Mouse (Mus musculus): ENCODE measurements around the gene Cfap74.
A peak's percentile ranks its signal among the peaks of the same experiment; 100 is the strongest.

The Cfap74 gene

GRCm38 (mm10) chr4:155490456-155490855, 81.5 kb downstream of the Cfap74 start:
- Histone ChIP-seq H3K9me3 (ENCODE audit: low read length) (no peaks in the 10 kb centered on the region), H3K4me1 (replicated peaks; ENCODE audit: low read depth, low read length) (peaks cover 61% of the 10 kb centered on the region), H3K4me3 (replicated peaks; ENCODE audit: low read length) (peak overlapping the region; percentile 94), H3K36me3 (ENCODE audit: insufficient read depth, low read length) (no peaks in the 10 kb centered on the region), H3K27me3 (ENCODE audit: insufficient read depth, low read length) (no peaks in the 10 kb centered on the region)
- TF ChIP-seq POU5F1 (IDR thresholded peaks at IDR 0.05; ENCODE audit: borderline replicate concordance, low read length) (no peak), NANOG (IDR thresholded peaks at IDR 0.05; ENCODE audit: borderline replicate concordance, low read length) (no peak), CTCF (conservative IDR thresholded peaks at IDR 0.05; ENCODE audit: low read length) (no peak)

DNA sequence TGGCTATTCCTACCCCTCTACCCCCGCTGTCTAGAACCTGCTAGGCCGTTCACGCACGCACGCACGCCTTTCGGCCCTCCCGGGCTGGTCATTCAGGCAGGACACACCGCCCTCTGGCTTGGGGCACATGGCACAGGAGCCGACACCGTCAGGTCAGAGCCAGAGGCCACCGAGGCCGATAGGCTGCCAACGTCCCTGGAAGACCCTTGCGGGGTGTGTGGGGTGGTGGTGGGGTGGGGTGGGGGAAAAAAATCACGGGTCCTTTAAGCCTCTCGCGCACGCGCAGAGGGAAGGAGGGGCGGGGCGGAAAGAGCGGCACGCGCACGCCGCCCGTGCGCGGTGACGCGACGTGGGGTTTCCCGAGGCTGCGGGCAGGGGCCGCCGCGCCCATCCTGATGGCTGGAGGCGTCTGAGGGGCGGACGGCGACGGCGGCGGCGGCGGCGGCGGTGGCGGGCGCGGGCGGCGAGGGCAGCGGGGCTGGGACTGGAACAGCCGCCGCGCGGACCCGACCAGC, 82.1 kb downstream of the Cfap74 start, which contains the start of gene Gnb1:
TSS of gene Gnb1 (plus strand) at position 372 of the 515 bp plus-strand sequence.
- no peaks in the 10 kb centered on the region for H3K36me3 ChIP-seq (ENCODE audit: insufficient read depth, low read length)
- H3K4me1 ChIP-seq (replicated peaks; ENCODE audit: low read depth, low read length): peaks cover 67% of the 10 kb centered on the region
- TF ChIP-seq CTCF (conservative IDR thresholded peaks at IDR 0.05; ENCODE audit: low read length) (no peak), POU5F1 (IDR thresholded peaks at IDR 0.05; ENCODE audit: borderline replicate concordance, low read length) (no peak), NANOG (IDR thresholded peaks at IDR 0.05; ENCODE audit: borderline replicate concordance, low read length) (no peak)
- H3K27me3 ChIP-seq (ENCODE audit: insufficient read depth, low read length): no peaks in the 10 kb centered on the region
- H3K9me3 ChIP-seq (ENCODE audit: low read length): no peaks in the 10 kb centered on the region
- peak within 1 kb of the TSS; percentile 94 for H3K4me3 ChIP-seq (replicated peaks; ENCODE audit: low read length)

DNA sequence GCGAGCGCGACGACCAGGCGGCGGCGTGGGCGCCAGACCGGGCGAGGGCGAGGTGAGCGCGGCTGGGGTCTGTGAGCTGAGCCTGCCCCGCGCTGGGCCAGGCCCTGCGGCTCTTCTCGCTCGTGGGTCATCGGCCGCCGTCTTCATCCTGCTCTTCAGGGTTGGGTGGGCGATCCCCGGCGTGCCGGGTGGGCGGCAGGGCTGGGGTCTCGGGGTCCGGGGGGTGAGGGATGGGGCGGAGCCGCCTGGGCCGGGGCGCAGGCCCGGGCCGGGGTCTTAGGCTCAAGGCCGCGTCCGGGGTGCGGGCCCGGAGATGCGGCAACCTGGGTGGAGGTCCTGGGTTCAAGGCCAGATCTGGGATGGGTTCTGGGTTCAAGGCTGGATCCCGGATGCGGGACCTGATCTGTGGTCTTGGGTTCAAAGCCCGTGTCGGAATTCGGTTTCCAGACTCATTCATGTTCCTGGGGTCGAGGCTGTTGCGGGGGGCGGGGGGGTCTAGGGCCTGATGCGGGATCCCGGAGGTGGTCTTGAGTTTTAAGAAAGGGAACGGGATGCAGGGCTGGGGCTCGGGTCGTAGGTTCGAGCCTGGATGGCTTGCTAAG, 82.6 kb downstream of the Cfap74 start:
- TF ChIP-seq NANOG (IDR thresholded peaks at IDR 0.05; ENCODE audit: borderline replicate concordance, low read length): no peak
- no peak for TF ChIP-seq POU5F1 (IDR thresholded peaks at IDR 0.05; ENCODE audit: borderline replicate concordance, low read length)
- TF ChIP-seq CTCF (conservative IDR thresholded peaks at IDR 0.05; ENCODE audit: low read length): no peak

GRCm38 (mm10) chr4:155492131-155492633, 83.2 kb downstream of the Cfap74 start:
- no peaks in the 10 kb centered on the region for H3K36me3 ChIP-seq (ENCODE audit: insufficient read depth, low read length)
- TF ChIP-seq NANOG (IDR thresholded peaks at IDR 0.05; ENCODE audit: borderline replicate concordance, low read length): no peak
- no peak for TF ChIP-seq CTCF (conservative IDR thresholded peaks at IDR 0.05; ENCODE audit: low read length)
- TF ChIP-seq POU5F1 (IDR thresholded peaks at IDR 0.05; ENCODE audit: borderline replicate concordance, low read length): no peak
- no peaks in the 10 kb centered on the region for H3K9me3 ChIP-seq (ENCODE audit: low read length)
- peaks cover 75% of the 10 kb centered on the region for H3K4me1 ChIP-seq (replicated peaks; ENCODE audit: low read depth, low read length)
- no peaks in the 10 kb centered on the region for H3K27me3 ChIP-seq (ENCODE audit: insufficient read depth, low read length)
- H3K4me3 ChIP-seq (replicated peaks; ENCODE audit: low read length): peak overlapping the region; percentile 94

More for the DNA sequence above, 82.6 kb downstream of the Cfap74 start:
- Histone ChIP-seq H3K36me3 (ENCODE audit: insufficient read depth, low read length) (no peaks in the 10 kb centered on the region), H3K4me3 (replicated peaks; ENCODE audit: low read length) (peak overlapping the region; percentile 94), H3K27me3 (ENCODE audit: insufficient read depth, low read length) (no peaks in the 10 kb centered on the region), H3K9me3 (ENCODE audit: low read length) (no peaks in the 10 kb centered on the region), H3K4me1 (replicated peaks; ENCODE audit: low read depth, low read length) (peaks cover 72% of the 10 kb centered on the region)

DNA sequence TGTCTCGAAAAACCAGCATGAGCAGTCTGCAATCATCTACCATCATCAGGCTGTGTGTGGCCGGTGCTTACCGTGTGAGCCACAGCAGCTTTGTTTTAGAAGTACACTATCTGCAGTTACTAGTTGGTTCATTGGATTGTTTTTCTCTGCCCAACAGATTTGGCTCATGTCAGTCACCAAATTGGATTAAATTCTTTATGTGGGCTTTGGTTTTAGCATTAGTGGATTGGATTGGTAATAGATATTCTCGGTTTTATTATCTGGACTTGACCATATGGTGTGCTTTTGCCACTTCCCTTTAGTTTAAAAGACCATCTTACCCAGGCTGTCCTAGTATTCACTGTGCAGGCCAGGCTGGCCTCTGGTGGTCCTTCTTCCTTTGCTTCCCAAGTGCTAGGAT, 85.9 kb downstream of the Cfap74 start:
- H3K4me3 ChIP-seq (replicated peaks; ENCODE audit: low read length): peak overlapping the region; percentile 52; the same call in 1 of the 2 replicates
- peaks cover 66% of the 10 kb centered on the region for H3K4me1 ChIP-seq (replicated peaks; ENCODE audit: low read depth, low read length)
- TF ChIP-seq NANOG (IDR thresholded peaks at IDR 0.05; ENCODE audit: borderline replicate concordance, low read length): no peak
- TF ChIP-seq POU5F1 (IDR thresholded peaks at IDR 0.05; ENCODE audit: borderline replicate concordance, low read length): no peak
- no peak for TF ChIP-seq CTCF (conservative IDR thresholded peaks at IDR 0.05; ENCODE audit: low read length)
- H3K9me3 ChIP-seq (ENCODE audit: low read length): no peaks in the 10 kb centered on the region
- no peaks in the 10 kb centered on the region for H3K27me3 ChIP-seq (ENCODE audit: insufficient read depth, low read length)
- H3K36me3 ChIP-seq (ENCODE audit: insufficient read depth, low read length): no peaks in the 10 kb centered on the region

DNA sequence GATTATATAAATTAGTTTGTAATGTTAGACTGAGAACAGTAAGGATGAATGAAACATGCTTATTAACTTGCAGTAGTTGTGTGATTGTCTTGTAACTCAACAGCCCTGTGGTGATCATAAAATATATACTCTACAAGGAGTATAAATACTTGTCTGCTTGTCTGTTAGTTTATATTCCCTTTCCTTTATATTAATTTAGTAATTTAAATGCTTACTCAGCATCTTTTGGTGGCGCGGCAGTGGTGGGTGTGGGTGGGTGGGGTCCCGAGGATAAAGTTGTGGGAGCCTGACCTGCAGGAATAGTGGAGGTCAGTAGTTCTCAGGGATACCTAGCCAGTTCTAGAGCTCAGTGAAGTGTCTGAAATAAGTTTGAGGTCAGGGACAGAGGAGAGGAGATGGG, 89.0 kb downstream of the Cfap74 start:
- no peak for TF ChIP-seq CTCF (conservative IDR thresholded peaks at IDR 0.05; ENCODE audit: low read length)
- no peak for TF ChIP-seq POU5F1 (IDR thresholded peaks at IDR 0.05; ENCODE audit: borderline replicate concordance, low read length)
- TF ChIP-seq NANOG (IDR thresholded peaks at IDR 0.05; ENCODE audit: borderline replicate concordance, low read length): no peak
- Histone ChIP-seq H3K27me3 (ENCODE audit: insufficient read depth, low read length) (no peaks in the 10 kb centered on the region), H3K4me1 (replicated peaks; ENCODE audit: low read depth, low read length) (peaks cover 69% of the 10 kb centered on the region), H3K36me3 (ENCODE audit: insufficient read depth, low read length) (0 out of 2 replicates have a peak, but pooled peaks cover 3% of the 10 kb centered on the region), H3K9me3 (ENCODE audit: low read length) (no peaks in the 10 kb centered on the region), H3K4me3 (replicated peaks; ENCODE audit: low read length) (no peak overlapping the region)

GRCm38 (mm10) chr4:155501126-155501525, 92.1 kb downstream of the Cfap74 start:
- Histone ChIP-seq H3K4me3 (replicated peaks; ENCODE audit: low read length) (no peak overlapping the region), H3K9me3 (ENCODE audit: low read length) (no peaks in the 10 kb centered on the region), H3K4me1 (replicated peaks; ENCODE audit: low read depth, low read length) (peaks cover 70% of the 10 kb centered on the region), H3K27me3 (ENCODE audit: insufficient read depth, low read length) (no peaks in the 10 kb centered on the region), H3K36me3 (ENCODE audit: insufficient read depth, low read length) (peaks cover 6% of the 10 kb centered on the region; the same call in 1 of the 2 replicates)
- TF ChIP-seq POU5F1 (IDR thresholded peaks at IDR 0.05; ENCODE audit: borderline replicate concordance, low read length) (no peak), CTCF (conservative IDR thresholded peaks at IDR 0.05; ENCODE audit: low read length) (no peak), NANOG (IDR thresholded peaks at IDR 0.05; ENCODE audit: borderline replicate concordance, low read length) (no peak)

DNA sequence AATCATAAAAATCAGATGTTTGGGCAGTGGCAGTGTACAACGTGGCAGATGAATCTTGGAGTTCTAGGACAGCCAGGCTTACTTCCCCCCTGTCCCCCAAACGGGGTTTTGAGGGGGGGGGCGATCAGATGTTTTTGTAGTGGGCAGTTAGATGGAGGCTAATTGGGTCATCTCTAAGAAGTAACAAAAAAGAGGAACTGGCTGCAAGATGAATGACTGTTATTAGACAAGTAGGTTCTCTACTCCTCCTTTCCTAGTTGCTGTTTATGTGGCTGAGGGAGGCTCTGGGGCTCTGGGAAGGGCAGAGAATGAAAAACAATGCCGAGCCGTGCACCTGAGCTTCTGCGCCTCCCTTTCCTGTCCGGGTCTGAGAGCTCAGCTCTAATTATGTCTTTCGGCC, 96.1 kb downstream of the Cfap74 start:
- no peak for TF ChIP-seq NANOG (IDR thresholded peaks at IDR 0.05; ENCODE audit: borderline replicate concordance, low read length)
- no peak for TF ChIP-seq CTCF (conservative IDR thresholded peaks at IDR 0.05; ENCODE audit: low read length)
- no peak for TF ChIP-seq POU5F1 (IDR thresholded peaks at IDR 0.05; ENCODE audit: borderline replicate concordance, low read length)
- no peaks in the 10 kb centered on the region for H3K27me3 ChIP-seq (ENCODE audit: insufficient read depth, low read length)
- no peaks in the 10 kb centered on the region for H3K9me3 ChIP-seq (ENCODE audit: low read length)
- peaks cover 6% of the 10 kb centered on the region; the same call in 1 of the 2 replicates for H3K36me3 ChIP-seq (ENCODE audit: insufficient read depth, low read length)
- 0 out of 2 replicates have a peak overlapping the region, but pooled peaks have one; percentile 20 for H3K4me3 ChIP-seq (replicated peaks; ENCODE audit: low read length)
- peaks cover 76% of the 10 kb centered on the region for H3K4me1 ChIP-seq (replicated peaks; ENCODE audit: low read depth, low read length)

Data from E14TG2a.4 (cell line).